Mouse (Mus musculus) lung, postnatal 0 days (tissue): ENCODE results near the gene Ermn.

Experiments
- CTCF ChIP-seq: IDR thresholded peaks from 2 replicates; pipeline ENCODE4 v1.5.1; 2016; ENCODE audit warnings: antibody characterized with exemption, mild to moderate bottlenecking
- EP300 ChIP-seq: IDR thresholded peaks from 2 replicates; pipeline ENCODE4 v1.6.1; 2016; ENCODE audit warnings: antibody characterized with exemption, mild to moderate bottlenecking, control low read depth

DNA sequence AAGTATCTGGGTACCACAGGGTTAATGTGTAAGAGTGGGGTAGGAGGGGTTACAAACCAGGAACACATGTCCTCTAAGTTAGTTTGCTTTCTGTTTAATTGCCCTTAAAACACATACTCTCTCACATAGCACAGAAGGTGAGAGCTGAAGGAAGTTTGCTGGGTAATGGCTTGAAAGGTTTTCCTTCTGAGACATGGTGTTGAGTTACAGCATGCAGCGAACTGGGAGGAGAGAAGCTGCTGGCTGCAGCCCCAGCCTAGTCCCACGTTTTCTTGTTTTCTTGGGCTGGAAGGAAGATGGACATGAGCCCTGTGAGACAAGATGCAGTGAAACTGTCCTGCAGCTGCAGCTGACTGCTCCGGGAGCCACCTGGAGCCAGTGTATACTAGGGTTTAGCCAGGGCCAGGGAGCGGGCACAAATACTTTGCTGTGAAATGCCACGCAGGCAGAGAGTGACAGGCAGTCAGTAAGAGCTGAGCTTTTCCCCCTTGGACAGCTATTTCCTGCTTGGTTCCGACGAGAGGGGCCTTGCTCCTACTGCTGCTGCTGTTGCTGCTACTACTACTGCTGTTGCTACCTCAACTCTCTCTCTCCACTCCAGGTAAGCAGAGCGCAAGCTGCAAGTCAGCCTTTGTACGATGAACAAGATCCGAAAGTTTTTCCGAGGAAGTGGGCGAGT lies 54.8 kb downstream of the Ermn start, which contains the start of gene Galnt5:
- no peak for TF ChIP-seq CTCF
- no peak for TF ChIP-seq EP300
